8 mouse cellular contexts compared by ENCODE assay signal in the genomic region with DNA sequence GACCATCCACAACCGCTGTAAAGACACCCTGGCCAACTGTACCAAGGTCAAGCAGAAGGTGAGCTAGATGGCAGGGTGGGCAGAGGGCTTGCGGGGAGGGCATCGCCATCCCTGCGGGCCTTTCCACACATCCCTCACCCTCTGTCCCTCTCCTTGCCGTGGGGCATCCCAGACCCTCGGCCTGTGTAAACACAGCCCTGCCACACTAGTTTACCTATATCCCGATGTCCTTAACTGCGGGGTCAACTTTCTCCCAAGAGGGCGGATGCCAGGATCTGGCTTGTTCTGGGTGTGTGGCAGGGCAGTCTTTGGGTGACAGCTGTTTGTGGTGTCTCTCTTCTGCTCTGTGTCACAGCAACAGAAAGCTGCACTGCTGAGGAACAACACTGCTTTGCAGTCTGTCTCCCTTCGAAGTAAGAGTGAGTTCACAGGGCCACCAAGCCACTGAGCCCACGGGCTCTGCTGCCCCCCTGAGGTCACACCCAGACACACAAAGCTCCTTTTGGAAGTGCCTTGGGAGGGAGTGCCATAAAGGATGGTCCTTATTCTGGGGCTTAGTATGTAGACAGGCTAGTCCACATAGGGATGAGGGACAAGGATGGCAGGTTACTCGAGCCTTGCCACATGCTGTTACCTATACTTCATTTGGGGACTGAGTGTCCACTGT. TPM values are rescaled to one million over a fixed set of nuclear protein-coding genes. Genes with fewer than 3 reads are reported as not detected.
DNase-seq lines count a peak whose midpoint lies in the region; ATAC-seq and TF ChIP-seq lines count a peak whose summit lies in the region.

No protein-coding gene starts in this region.

- H3K4me1 ChIP-seq in hindbrain, embryonic 10.5 days (replicated peaks) = peaks cover 26% of the 10 kb centered on the region
- peaks cover 5% of the 10 kb centered on the region for H3K4me1 ChIP-seq in hindbrain, embryonic 16.5 days (ENCODE audit: control insufficient read depth, insufficient read depth, low read depth, low read length)
- H3K4me1 ChIP-seq in liver, postnatal 0 days (ENCODE audit: insufficient read depth) = peaks cover 24% of the 10 kb centered on the region
- peaks cover 39% of the 10 kb centered on the region for H3K4me1 ChIP-seq in hindbrain, embryonic 13.5 days (replicated peaks)

- H3K27ac ChIP-seq in hindbrain, embryonic 10.5 days = no peak overlapping the region
- H3K27ac ChIP-seq in hindbrain, embryonic 16.5 days (ENCODE audit: low read depth, low read length) = no peak overlapping the region
- no peak overlapping the region for H3K27ac ChIP-seq in liver, postnatal 0 days (ENCODE audit: low read depth)
- H3K27ac ChIP-seq in hindbrain, embryonic 13.5 days = no peak overlapping the region

- H3K36me3 ChIP-seq in hindbrain, embryonic 10.5 days = peaks cover 98% of the 10 kb centered on the region
- H3K36me3 ChIP-seq in hindbrain, embryonic 16.5 days (ENCODE audit: control insufficient read depth, insufficient read depth, low read length) = peaks cover 69% of the 10 kb centered on the region
- peaks cover 72% of the 10 kb centered on the region for H3K36me3 ChIP-seq in liver, postnatal 0 days (replicated peaks; ENCODE audit: insufficient read depth, low read length)
- H3K36me3 ChIP-seq in hindbrain, embryonic 13.5 days = peaks cover 86% of the 10 kb centered on the region

- no peak for TF ChIP-seq EP300 in liver, postnatal 0 days (IDR thresholded peaks at IDR 0.05; ENCODE audit: low read depth)

- no peak overlapping the region for H3K9ac ChIP-seq in hindbrain, embryonic 16.5 days (ENCODE audit: low read depth, low read length)
- no peak overlapping the region for H3K9ac ChIP-seq in liver, postnatal 0 days (replicated peaks)
- no peak overlapping the region for H3K9ac ChIP-seq in hindbrain, embryonic 13.5 days

- no peak overlapping the region for H3K4me2 ChIP-seq in hindbrain, embryonic 16.5 days (ENCODE audit: low read length)
- H3K4me2 ChIP-seq in liver, postnatal 0 days (ENCODE audit: low read depth, low read length) = no peak overlapping the region
- no peak overlapping the region for H3K4me2 ChIP-seq in hindbrain, embryonic 13.5 days

- no peaks in the 10 kb centered on the region for H3K27me3 ChIP-seq in hindbrain, embryonic 10.5 days (ENCODE audit: insufficient read depth, poor library complexity, severe bottlenecking)
- H3K27me3 ChIP-seq in hindbrain, embryonic 16.5 days (replicated peaks; ENCODE audit: control insufficient read depth, insufficient read depth, low read length) = no peaks in the 10 kb centered on the region
- no peaks in the 10 kb centered on the region for H3K27me3 ChIP-seq in liver, postnatal 0 days (ENCODE audit: insufficient read depth, low read length)
- no peaks in the 10 kb centered on the region for H3K27me3 ChIP-seq in hindbrain, embryonic 13.5 days

- ATAC-seq in hindbrain, embryonic 16.5 days = no peak; the same call in 1 of the 2 replicates
- ATAC-seq in liver, postnatal 0 days = peak; percentile 13; the same call in 1 of the 2 replicates
- no peak for ATAC-seq in hindbrain, embryonic 13.5 days (ENCODE audit: low FRiP score)

- TF ChIP-seq CTCF in liver, postnatal 0 days (IDR thresholded peaks at IDR 0.05; ENCODE audit: low read depth) = peak; percentile 81

- H3K4me3 ChIP-seq in hindbrain, embryonic 10.5 days = no peak overlapping the region
- no peak overlapping the region for H3K4me3 ChIP-seq in hindbrain, embryonic 16.5 days (ENCODE audit: low read length)
- H3K4me3 ChIP-seq in liver, postnatal 0 days (ENCODE audit: low read depth, low read length) = no peak overlapping the region
- H3K4me3 ChIP-seq in hindbrain, embryonic 13.5 days = no peak overlapping the region

- WGBS in hindbrain, embryonic 10.5 days = 78% methylated on average over 12 of the region's 12 CpGs
- 77% methylated on average over 12 of the region's 12 CpGs for WGBS in hindbrain, embryonic 16.5 days
- 73% methylated on average over 12 of the region's 12 CpGs for WGBS in liver, postnatal 0 days (ENCODE audit: insufficient replicate concordance)
- 79% methylated on average over 12 of the region's 12 CpGs for WGBS in hindbrain, embryonic 13.5 days

- DNase-seq in hindbrain, embryonic 10.5 days (ENCODE audit: low spot score) = peak; percentile 31
- DNase-seq in CD4-positive helper T cell, adult 2 months (ENCODE audit: low read depth, low spot score) = peak; percentile 45
- DNase-seq in MN1 (ENCODE audit: low spot score) = peak; percentile 63
- peak; percentile 62 for DNase-seq in liver, postnatal 0 days
- no peak for DNase-seq in spleen, postnatal 14 days (ENCODE audit: low spot score in 2 of 2)
- no peak for DNase-seq in frontal cortex, postnatal 10 days (ENCODE audit: low spot score in 2 of 2)

- no peaks in the 10 kb centered on the region for H3K9me3 ChIP-seq in hindbrain, embryonic 10.5 days
- no peaks in the 10 kb centered on the region for H3K9me3 ChIP-seq in hindbrain, embryonic 16.5 days (ENCODE audit: control insufficient read depth, low read length)
- H3K9me3 ChIP-seq in liver, postnatal 0 days (ENCODE audit: low read length) = no peaks in the 10 kb centered on the region
- H3K9me3 ChIP-seq in hindbrain, embryonic 13.5 days = no peaks in the 10 kb centered on the region

RNA-seq across cellular contexts. Expression of gene Rxfp4, which starts 20.9 kb away (rescaled TPM):
- not detected in 2 replicates for polyA plus RNA-seq in hindbrain, embryonic 10.5 days (2016; fragmentation: Nextera tagmentation; extraction: Ambion mirVana)
- not detected in 2 replicates for polyA plus RNA-seq in hindbrain, embryonic 16.5 days (2015; fragmentation: Nextera tagmentation; extraction: Ambion mirVana)
- not detected in 2 replicates for polyA plus RNA-seq in liver, postnatal 0 days (2015; fragmentation: Nextera tagmentation; extraction: Ambion mirVana)
- not detected in 2 replicates for polyA plus RNA-seq in hindbrain, embryonic 13.5 days (2015; fragmentation: Nextera tagmentation; extraction: Ambion mirVana)

RNA-seq across cellular contexts. Expression of gene Arhgef2, which starts 26.3 kb away (rescaled TPM):
- 111 and 123 TPM in 2 replicates for polyA plus RNA-seq in hindbrain, embryonic 10.5 days (2016; fragmentation: Nextera tagmentation; extraction: Ambion mirVana)
- 79.0 and 104 TPM in 2 replicates for polyA plus RNA-seq in hindbrain, embryonic 16.5 days (2015; fragmentation: Nextera tagmentation; extraction: Ambion mirVana)
- 13.7 and 13.8 TPM in 2 replicates for polyA plus RNA-seq in liver, postnatal 0 days (2015; fragmentation: Nextera tagmentation; extraction: Ambion mirVana)
- polyA plus RNA-seq in hindbrain, embryonic 13.5 days (2015; fragmentation: Nextera tagmentation; extraction: Ambion mirVana) = 160 and 165 TPM in 2 replicates

RNA-seq across cellular contexts. Expression of gene Khdc4, which starts 53.5 kb away (rescaled TPM):
- polyA plus RNA-seq in hindbrain, embryonic 10.5 days (2016; fragmentation: Nextera tagmentation; extraction: Ambion mirVana) = 99.6 and 102 TPM in 2 replicates
- 70.2 and 81.8 TPM in 2 replicates for polyA plus RNA-seq in hindbrain, embryonic 16.5 days (2015; fragmentation: Nextera tagmentation; extraction: Ambion mirVana)
- polyA plus RNA-seq in liver, postnatal 0 days (2015; fragmentation: Nextera tagmentation; extraction: Ambion mirVana) = 18.8 and 19.8 TPM in 2 replicates
- polyA plus RNA-seq in hindbrain, embryonic 13.5 days (2015; fragmentation: Nextera tagmentation; extraction: Ambion mirVana) = 97.7 and 99.4 TPM in 2 replicates

RNA-seq across cellular contexts. Expression of gene Ssr2, which starts 56.4 kb away (rescaled TPM):
- polyA plus RNA-seq in hindbrain, embryonic 10.5 days (2016; fragmentation: Nextera tagmentation; extraction: Ambion mirVana) = 207 and 220 TPM in 2 replicates
- 133 and 167 TPM in 2 replicates for polyA plus RNA-seq in hindbrain, embryonic 16.5 days (2015; fragmentation: Nextera tagmentation; extraction: Ambion mirVana)
- polyA plus RNA-seq in liver, postnatal 0 days (2015; fragmentation: Nextera tagmentation; extraction: Ambion mirVana) = 141 and 155 TPM in 2 replicates
- 154 and 163 TPM in 2 replicates for polyA plus RNA-seq in hindbrain, embryonic 13.5 days (2015; fragmentation: Nextera tagmentation; extraction: Ambion mirVana)

Comparison
In these comparisons a context has a peak if more than half of its experiments do, and no peak if none do; other contexts are left out.
1. DNase-seq: peak in hindbrain, embryonic 10.5 days (single experiment), CD4-positive helper T cell, adult 2 months (single experiment), MN1 (single experiment) and liver, postnatal 0 days (single experiment); none in spleen, postnatal 14 days (0 of 2) and frontal cortex, postnatal 10 days (0 of 2).